Mouse (Mus musculus): ENCODE data around the gene Otof.

Gene Otof

GRCm38 (mm10) chr5:30423121-30423520 is 38.6 kb downstream of the Otof start:
- no peak for DNase-seq

- DNase-seq, result no peak
Observed at GRCm38 (mm10) chr5:30416665-30417064, 45.1 kb downstream of the Otof start.

GRCm38 (mm10) chr5:30415876-30416275 is 45.9 kb downstream of the Otof start:
- no peak for DNase-seq

- DNase-seq, result no peak
Observed at GRCm38 (mm10) chr5:30415381-30415780, 46.4 kb downstream of the Otof start.

- DNase-seq, result no peak
Observed at GRCm38 (mm10) chr5:30411524-30411923, 50.2 kb downstream of the Otof start.

- no peak for DNase-seq
Observed at GRCm38 (mm10) chr5:30406876-30407275, 54.9 kb downstream of the Otof start.

GRCm38 (mm10) chr5:30401165-30401564 is 60.6 kb downstream of the Otof start:
- no peak for DNase-seq

- no peak for DNase-seq
Observed at GRCm38 (mm10) chr5:30400521-30400920, 61.2 kb downstream of the Otof start.

GRCm38 (mm10) chr5:30391473-30391872 is 70.3 kb downstream of the Otof start:
- no peak for DNase-seq

- no peak for DNase-seq
Observed at GRCm38 (mm10) chr5:30389836-30390235, 71.9 kb downstream of the Otof start.

GRCm38 (mm10) chr5:30387726-30388125 is 74.0 kb downstream of the Otof start:
- no peak for DNase-seq

- no peak for DNase-seq
Observed at GRCm38 (mm10) chr5:30382876-30383275, 78.9 kb downstream of the Otof start.

- DNase-seq, result peak; percentile 95
Observed at GRCm38 (mm10) chr5:30369426-30369825, 92.3 kb downstream of the Otof start.

- DNase-seq, result no peak
Observed at GRCm38 (mm10) chr5:30367405-30367804, 94.3 kb downstream of the Otof start.

GRCm38 (mm10) chr5:30358436-30359099 is 103.2 kb downstream of the Otof start:
- DNase-seq, result no peak

GRCm38 (mm10) chr5:30356647-30357046 is 105.1 kb downstream of the Otof start:
- DNase-seq, result no peak

GRCm38 (mm10) chr5:30355559-30356159 is 106.1 kb downstream of the Otof start:
- no peak for DNase-seq

- DNase-seq, result no peak
Observed at GRCm38 (mm10) chr5:30355114-30355513, 106.6 kb downstream of the Otof start.

GRCm38 (mm10) chr5:30353605-30354004 is 108.1 kb downstream of the Otof start:
- DNase-seq, result no peak

GRCm38 (mm10) chr5:30343886-30344285 is 117.8 kb downstream of the Otof start:
- DNase-seq, result no peak

GRCm38 (mm10) chr5:30343107-30343506 is 118.6 kb downstream of the Otof start:
- no peak for DNase-seq

- no peak for DNase-seq
Observed at GRCm38 (mm10) chr5:30342601-30343015, 119.1 kb downstream of the Otof start.

- DNase-seq, result no peak
Observed at GRCm38 (mm10) chr5:30341601-30342365, 119.9 kb downstream of the Otof start.

- no peak for DNase-seq
Observed at GRCm38 (mm10) chr5:30340815-30341214, 120.9 kb downstream of the Otof start.
